Mouse (Mus musculus) liver, embryonic 13.5 days (tissue): Measurements from ENCODE around the gene Men1. TPM values are rescaled to one million over a fixed set of nuclear protein-coding genes. Genes with fewer than 3 reads are reported as not detected.
"Not testable (repeated sequence)": the region's sequence is repeated elsewhere in the genome, so short reads cannot be mapped to it uniquely, and the experiment has no call there.

ENCODE experiments used
- ATAC-seq: fragments of 200-750 bp; cut with Nextera tagmentation; 2 replicates; pipeline ENCODE4 v1.8.0; 2017; ENCODE audit warnings: low read depth, mild to moderate bottlenecking, moderate number of reproducible peaks, moderate library complexity
- DNase-seq: peaks from one replicate; pipeline ENCODE4 v3.0.0; 2022
- H3K27ac ChIP-seq: fragments of 300-500 bp; sonication (generic); 2 replicates; pipeline ENCODE4 v1.5.1; 2015; ENCODE audit warnings: moderate library complexity, mild to moderate bottlenecking, inconsistent platforms
- H3K27me3 ChIP-seq: fragments of 300-500 bp; sonication (generic); 2 replicates; pipeline ENCODE4 v1.6.1; 2015; ENCODE audit warnings: mild to moderate bottlenecking, inconsistent platforms
- H3K36me3 ChIP-seq: fragments of 300-500 bp; sonication (generic); 2 replicates; pipeline ENCODE4 v1.6.1; 2015; ENCODE audit warnings: mild to moderate bottlenecking, inconsistent platforms
- H3K4me1 ChIP-seq: fragments of 300-500 bp; sonication (generic); replicated peaks from 2 replicates; pipeline ENCODE4 v1.6.1; 2015; ENCODE audit warnings: inconsistent platforms
- H3K4me2 ChIP-seq: fragments of 300-500 bp; sonication (generic); 2 replicates; pipeline ENCODE4 v1.6.1; 2015; ENCODE audit warnings: inconsistent platforms, mild to moderate bottlenecking, moderate library complexity
- H3K4me3 ChIP-seq: fragments of 300-500 bp; sonication (generic); replicated peaks from 2 replicates; pipeline ENCODE4 v1.5.1; 2015; ENCODE audit warnings: mild to moderate bottlenecking, inconsistent platforms
- H3K9ac ChIP-seq: fragments of 300-500 bp; sonication (generic); 2 replicates; pipeline ENCODE4 v1.6.1; 2015; ENCODE audit warnings: mild to moderate bottlenecking, inconsistent platforms
- H3K9me3 ChIP-seq: fragments of 300-500 bp; sonication (generic); replicated peaks from 2 replicates; pipeline ENCODE4 v1.6.1; 2016; ENCODE audit warnings: inconsistent platforms
- WGBS: fragments of 180-500 bp; shearing (Covaris S2); methylation state at CpG from one replicate; pipeline ENCODE4 v1.1.7; 2015; ENCODE audit not compliant: insufficient replicate concordance; 5-methylcytosine and 5-hydroxymethylcytosine counted together
- polyA plus RNA-seq: library from polyadenylated mRNA; unstranded; fragments of >200 nt; fragmentation: Nextera tagmentation; extraction: Ambion mirVana; gene quantifications from 2 replicates; pipeline ENCODE4 v1.2.1, GENCODE M21; 2015

Men1 gene
- polyA plus RNA-seq, 1 experiment from 2014 or later, result 26.3 TPM

- WGBS, result 56% methylated on average over 8 of the region's 8 CpGs
- peak overlapping the region; percentile 76 for H3K4me3 ChIP-seq
- H3K9me3 ChIP-seq, result no peaks in the 10 kb centered on the region
- H3K27me3 ChIP-seq, result no peaks in the 10 kb centered on the region
- ATAC-seq (no peak), DNase-seq (no peak)
- H3K4me2 ChIP-seq, result peak overlapping the region; percentile 97
- peak overlapping the region; percentile 83 for H3K9ac ChIP-seq
- H3K36me3 ChIP-seq, result peaks cover 9% of the 10 kb centered on the region
- peaks cover 77% of the 10 kb centered on the region for H3K4me1 ChIP-seq
- peak overlapping the region; percentile 80 for H3K27ac ChIP-seq
Observed at GRCm38 (mm10) chr19:6305517-6306115, 29.2 kb upstream of the Men1 start.

GRCm38 (mm10) chr19:6306137-6306551, 28.6 kb upstream of the Men1 start, which contains the start of gene Cdc42bpg:
Cdc42bpg (plus strand) TSS chr19:6306456.
- DNase-seq (peak; percentile 85), ATAC-seq (peak; percentile 82)
- H3K36me3 ChIP-seq, result peaks cover 14% of the 10 kb centered on the region
- H3K27me3 ChIP-seq, result no peaks in the 10 kb centered on the region
- WGBS, result under 1% methylated on average over 29 of the region's 38 CpGs
- H3K4me2 ChIP-seq, result peak within 1 kb of the TSS; percentile 97
- peak within 1 kb of the TSS; percentile 76 for H3K4me3 ChIP-seq
- H3K9me3 ChIP-seq, result no peaks in the 10 kb centered on the region
- peak within 1 kb of the TSS; percentile 80 for H3K27ac ChIP-seq
- H3K9ac ChIP-seq, result peak within 1 kb of the TSS; percentile 83
- peaks cover 71% of the 10 kb centered on the region for H3K4me1 ChIP-seq

GRCm38 (mm10) chr19:6306586-6306985, 28.2 kb upstream of the Men1 start:
- DNase-seq (peak; percentile 76), ATAC-seq (peak; percentile 42)
- Histone ChIP-seq H3K4me2 (peak overlapping the region; percentile 97), H3K9ac (peak overlapping the region; percentile 83), H3K27ac (peak overlapping the region; percentile 78), H3K27me3 (no peaks in the 10 kb centered on the region), H3K9me3 (no peaks in the 10 kb centered on the region), H3K4me1 (peaks cover 67% of the 10 kb centered on the region), H3K36me3 (peaks cover 15% of the 10 kb centered on the region), H3K4me3 (peak overlapping the region; percentile 76)
- WGBS, result 0% methylated on average over 33 of the region's 34 CpGs

- H3K27ac ChIP-seq, result no peak overlapping the region
- H3K27me3 ChIP-seq, result no peaks in the 10 kb centered on the region
- H3K4me3 ChIP-seq, result 0 out of 2 replicates have a peak overlapping the region, but pooled peaks have one; percentile 2
- ATAC-seq (no peak), DNase-seq (no peak)
- peak overlapping the region; percentile 97 for H3K4me2 ChIP-seq
- H3K4me1 ChIP-seq, result peaks cover 54% of the 10 kb centered on the region
- H3K9me3 ChIP-seq, result no peaks in the 10 kb centered on the region
- peak overlapping the region; percentile 83 for H3K9ac ChIP-seq
- H3K36me3 ChIP-seq, result peaks cover 15% of the 10 kb centered on the region
- WGBS, result 56% methylated on average over 9 of the region's 9 CpGs
Observed at GRCm38 (mm10) chr19:6307733-6308531, 26.8 kb upstream of the Men1 start.

- no peak overlapping the region for H3K9ac ChIP-seq
- no peak overlapping the region for H3K4me3 ChIP-seq
- DNase-seq, result no peak
- H3K27ac ChIP-seq, result no peak overlapping the region
- H3K9me3 ChIP-seq, result no peaks in the 10 kb centered on the region
- peaks cover 31% of the 10 kb centered on the region for H3K4me1 ChIP-seq
- no peaks in the 10 kb centered on the region for H3K27me3 ChIP-seq
- 78% methylated on average over 5 of the region's 5 CpGs for WGBS
- no peak for ATAC-seq
- H3K4me2 ChIP-seq, result no peak overlapping the region
- peaks cover 38% of the 10 kb centered on the region for H3K36me3 ChIP-seq
Observed at GRCm38 (mm10) chr19:6310181-6310580, 24.6 kb upstream of the Men1 start.

GRCm38 (mm10) chr19:6311783-6312182, 23.0 kb upstream of the Men1 start:
- not testable (repeated sequence) for H3K9me3 ChIP-seq, H3K27ac ChIP-seq, H3K27me3 ChIP-seq, DNase-seq, H3K4me2 ChIP-seq, H3K9ac ChIP-seq, ATAC-seq, H3K4me3 ChIP-seq
- 78% methylated on average over 3 of the region's 3 CpGs for WGBS
- H3K36me3 ChIP-seq, result peaks cover 53% of the 10 kb centered on the region
- peaks cover 20% of the 10 kb centered on the region for H3K4me1 ChIP-seq

GRCm38 (mm10) chr19:6313796-6314195, 21.0 kb upstream of the Men1 start:
- Histone ChIP-seq H3K36me3 (peaks cover 73% of the 10 kb centered on the region), H3K4me3 (no peak overlapping the region), H3K4me1 (peaks cover under 1% of the 10 kb centered on the region; the same call in 1 of the 2 replicates), H3K9me3 (no peaks in the 10 kb centered on the region), H3K4me2 (no peak overlapping the region), H3K27me3 (no peaks in the 10 kb centered on the region), H3K27ac (no peak overlapping the region), H3K9ac (no peak overlapping the region)
- 84% methylated on average over 8 of the region's 8 CpGs for WGBS
- DNase-seq (no peak), ATAC-seq (no peak)

- WGBS, result 74% methylated on average over 8 of the region's 8 CpGs
- peaks cover 80% of the 10 kb centered on the region for H3K36me3 ChIP-seq
- no peak for ATAC-seq
Observed at GRCm38 (mm10) chr19:6314513-6314912, 20.3 kb upstream of the Men1 start.

GRCm38 (mm10) chr19:6315573-6315972, 19.2 kb upstream of the Men1 start:
- H3K27me3 ChIP-seq, result no peaks in the 10 kb centered on the region
- DNase-seq (no peak), ATAC-seq (no peak)
- H3K27ac ChIP-seq, result no peak overlapping the region
- H3K4me2 ChIP-seq, result no peak overlapping the region
- no peak overlapping the region for H3K4me3 ChIP-seq
- H3K9me3 ChIP-seq, result no peaks in the 10 kb centered on the region
- H3K9ac ChIP-seq, result no peak overlapping the region
- H3K4me1 ChIP-seq, result no peaks in the 10 kb centered on the region
- peaks cover 84% of the 10 kb centered on the region for H3K36me3 ChIP-seq
- WGBS, result 82% methylated on average over 14 of the region's 14 CpGs

More at GRCm38 (mm10) chr19:6314513-6314912, 20.3 kb upstream of the Men1 start:
- Histone ChIP-seq H3K4me1 (no peaks in the 10 kb centered on the region), H3K27ac (no peak overlapping the region), H3K4me3 (no peak overlapping the region), H3K4me2 (no peak overlapping the region), H3K9ac (no peak overlapping the region), H3K27me3 (no peaks in the 10 kb centered on the region), H3K9me3 (no peaks in the 10 kb centered on the region)
- DNase-seq, result no peak

- ATAC-seq (no peak), DNase-seq (no peak)
- Histone ChIP-seq H3K36me3 (peaks cover 91% of the 10 kb centered on the region), H3K27me3 (no peaks in the 10 kb centered on the region), H3K4me1 (peaks cover 9% of the 10 kb centered on the region), H3K9me3 (no peaks in the 10 kb centered on the region), H3K4me3 (no peak overlapping the region), H3K27ac (no peak overlapping the region), H3K4me2 (no peak overlapping the region), H3K9ac (no peak overlapping the region)
- WGBS, result 83% methylated on average over 12 of the region's 12 CpGs
Observed at GRCm38 (mm10) chr19:6318145-6318544, 16.6 kb upstream of the Men1 start.

- H3K27ac ChIP-seq, result no peak overlapping the region
- H3K27me3 ChIP-seq, result no peaks in the 10 kb centered on the region
- no peaks in the 10 kb centered on the region for H3K9me3 ChIP-seq
- H3K9ac ChIP-seq, result no peak overlapping the region
- H3K36me3 ChIP-seq, result peaks cover 63% of the 10 kb centered on the region
- H3K4me3 ChIP-seq, result no peak overlapping the region
- peaks cover 9% of the 10 kb centered on the region for H3K4me1 ChIP-seq
- no peak overlapping the region for H3K4me2 ChIP-seq
- ATAC-seq (no peak), DNase-seq (no peak)
- 60% methylated on average over 8 of the region's 8 CpGs for WGBS
Observed at GRCm38 (mm10) chr19:6321358-6321757, 13.4 kb upstream of the Men1 start.
